ENCODE assay signal across 10 mouse cellular contexts in genomic region chr11:53085367-53085766, GRCm38 (mm10).
DNase-seq lines count a peak whose midpoint lies in the region; ATAC-seq and TF ChIP-seq lines count a peak whose summit lies in the region.
"Had no signal": no experiment of that assay in that cellular context is flagged by ENCODE, and none has a peak within 500 bp of the region (broad histone marks: within the 10 kb centered on the region; RNA-seq: fewer than 3 reads in every experiment).

No protein-coding gene starts in this region.

- no peak for ATAC-seq in lung, postnatal 0 days

- H3K4me2 ChIP-seq in lung, postnatal 0 days (replicated peaks; ENCODE audit: low read depth, low read length): no peak overlapping the region
- H3K4me2 ChIP-seq: hindbrain, embryonic 14.5 days; stomach, embryonic 15.5 days had no signal

- H3K4me1 ChIP-seq in heart, embryonic 10.5 days: peaks cover 8% of the 10 kb centered on the region
- H3K4me1 ChIP-seq in lung, postnatal 0 days (ENCODE audit: insufficient read depth, low read depth, low read length): no peaks in the 10 kb centered on the region
- H3K4me1 ChIP-seq: stomach, embryonic 15.5 days had no signal

- H3K9me3 ChIP-seq in heart, embryonic 10.5 days: no peaks in the 10 kb centered on the region
- no peaks in the 10 kb centered on the region for H3K9me3 ChIP-seq in lung, postnatal 0 days (ENCODE audit: low read length)
- H3K9me3 ChIP-seq: stomach, embryonic 15.5 days had no signal

- H3K9ac ChIP-seq in lung, postnatal 0 days (replicated peaks; ENCODE audit: low read depth): no peak overlapping the region
- H3K9ac ChIP-seq: hindbrain, embryonic 14.5 days; stomach, embryonic 15.5 days had no signal

- peak; percentile 56 for TF ChIP-seq CTCF in lung, postnatal 0 days (IDR thresholded peaks at IDR 0.05)

- H3K27me3 ChIP-seq in heart, embryonic 10.5 days (ENCODE audit: insufficient read depth, poor library complexity, severe bottlenecking): no peaks in the 10 kb centered on the region; the same call in 1 of the 2 replicates
- no peaks in the 10 kb centered on the region for H3K27me3 ChIP-seq in lung, postnatal 0 days (replicated peaks; ENCODE audit: insufficient read depth, low read length)
- H3K27me3 ChIP-seq: stomach, embryonic 15.5 days had no signal

- intact Hi-C loops in heart, postnatal 10 days (cut with DNase I): no loop called here

- TF ChIP-seq EP300 in lung, postnatal 0 days (IDR thresholded peaks at IDR 0.05): no peak

- WGBS in heart, embryonic 10.5 days: 67% methylated on average over 6 of the region's 6 CpGs
- 61% methylated on average over 6 of the region's 6 CpGs for WGBS in lung, postnatal 0 days

- peak; percentile 15 to 43 for DNase-seq in heart, postnatal 10 days
- DNase-seq in heart, embryonic 10.5 days (ENCODE audit: low spot score): no peak
- DNase-seq in 416B (ENCODE audit: low read depth) (peak; percentile 59), ES-CJ7 (ENCODE audit: low read depth, low spot score) (peak; percentile 62)
- DNase-seq in lung, postnatal 0 days (ENCODE audit: low spot score): peak; percentile 26
- no peak for DNase-seq in right cerebral cortex, adult 2 months (ENCODE audit: low spot score in 2 of 2)
- no peak for DNase-seq in urinary bladder, postnatal 10 days (ENCODE audit: low spot score)
- DNase-seq in neural tube, embryonic 10.5 days (ENCODE audit: extremely low spot score, low spot score): no peak

- no peak overlapping the region for H3K27ac ChIP-seq in heart, embryonic 10.5 days
- no peak overlapping the region for H3K27ac ChIP-seq in lung, postnatal 0 days (ENCODE audit: low read length)
- H3K27ac ChIP-seq: hindbrain, embryonic 14.5 days; stomach, embryonic 15.5 days had no signal

- no peaks in the 10 kb centered on the region for H3K36me3 ChIP-seq in heart, embryonic 10.5 days
- H3K36me3 ChIP-seq in lung, postnatal 0 days (ENCODE audit: insufficient read depth, low read length): no peaks in the 10 kb centered on the region
- H3K36me3 ChIP-seq: stomach, embryonic 15.5 days had no signal

- no peak overlapping the region for H3K4me3 ChIP-seq in heart, embryonic 10.5 days
- no peak overlapping the region for H3K4me3 ChIP-seq in lung, postnatal 0 days (ENCODE audit: low read depth, low read length)
- H3K4me3 ChIP-seq: stomach, embryonic 15.5 days had no signal

Comparison
In these comparisons a context has a peak if more than half of its experiments do, and no peak if none do; other contexts are left out.
1. DNase-seq: peak in heart, postnatal 10 days (2 of 2), 416B (single experiment), ES-CJ7 (single experiment) and lung, postnatal 0 days (single experiment); none in heart, embryonic 10.5 days (single experiment), right cerebral cortex, adult 2 months (0 of 2), urinary bladder, postnatal 10 days (single experiment) and neural tube, embryonic 10.5 days (single experiment).